Mouse (Mus musculus): ENCODE measurements around the gene Ankrd40.

Gene Ankrd40

DNA sequence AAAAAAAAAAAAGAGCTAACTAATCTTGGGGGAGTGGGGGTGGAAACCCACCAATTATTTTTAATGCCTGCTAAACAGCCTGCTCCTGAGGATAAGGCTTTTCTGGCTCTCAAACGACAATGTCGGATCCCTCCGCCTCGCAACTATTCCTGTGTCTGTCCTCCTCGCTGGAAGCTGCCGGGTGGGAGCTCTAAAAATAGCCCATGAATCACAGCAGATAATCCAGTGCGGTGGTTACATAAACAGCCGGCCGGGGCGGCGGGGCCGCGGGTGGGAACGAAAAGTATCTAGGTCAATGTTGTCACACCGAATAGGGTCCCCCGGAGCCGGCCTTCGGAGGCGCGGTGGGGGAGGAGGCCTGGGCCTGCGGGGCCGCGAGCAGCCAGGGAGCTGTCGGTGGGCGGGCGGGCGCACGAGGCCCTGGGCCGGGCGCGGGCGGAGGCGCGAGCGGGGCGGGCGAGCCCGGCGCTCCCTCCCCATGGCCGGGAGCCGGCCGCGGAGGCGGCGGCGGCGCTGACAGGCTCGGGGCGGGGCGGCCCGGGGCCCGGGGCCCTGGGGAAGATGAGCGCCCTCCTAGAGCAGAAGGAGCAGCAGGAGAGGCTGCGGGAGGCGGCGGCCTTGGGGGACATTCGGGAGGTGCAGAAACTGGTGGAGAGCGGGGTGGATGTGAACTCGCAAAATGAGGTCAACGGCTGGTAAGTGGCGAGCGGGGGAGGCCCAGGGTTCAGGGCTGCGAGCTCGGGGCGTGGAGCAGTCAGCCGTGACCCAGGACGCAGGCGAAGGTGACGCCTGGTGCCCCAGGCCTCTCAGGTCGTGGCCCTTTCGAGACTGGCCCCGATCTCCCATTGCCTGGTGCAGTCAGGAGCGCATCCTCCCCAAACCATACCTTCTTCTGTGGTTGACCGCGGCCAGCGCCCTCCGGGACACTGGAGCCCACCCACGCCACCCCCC lies at the start of gene Ankrd40:
Gene Ankrd40, plus strand, starts transcription at position 309 of the 951 bp plus-strand sequence.
- peak; percentile 94 for DNase-seq (ENCODE audit: extremely low spot score)

DNA sequence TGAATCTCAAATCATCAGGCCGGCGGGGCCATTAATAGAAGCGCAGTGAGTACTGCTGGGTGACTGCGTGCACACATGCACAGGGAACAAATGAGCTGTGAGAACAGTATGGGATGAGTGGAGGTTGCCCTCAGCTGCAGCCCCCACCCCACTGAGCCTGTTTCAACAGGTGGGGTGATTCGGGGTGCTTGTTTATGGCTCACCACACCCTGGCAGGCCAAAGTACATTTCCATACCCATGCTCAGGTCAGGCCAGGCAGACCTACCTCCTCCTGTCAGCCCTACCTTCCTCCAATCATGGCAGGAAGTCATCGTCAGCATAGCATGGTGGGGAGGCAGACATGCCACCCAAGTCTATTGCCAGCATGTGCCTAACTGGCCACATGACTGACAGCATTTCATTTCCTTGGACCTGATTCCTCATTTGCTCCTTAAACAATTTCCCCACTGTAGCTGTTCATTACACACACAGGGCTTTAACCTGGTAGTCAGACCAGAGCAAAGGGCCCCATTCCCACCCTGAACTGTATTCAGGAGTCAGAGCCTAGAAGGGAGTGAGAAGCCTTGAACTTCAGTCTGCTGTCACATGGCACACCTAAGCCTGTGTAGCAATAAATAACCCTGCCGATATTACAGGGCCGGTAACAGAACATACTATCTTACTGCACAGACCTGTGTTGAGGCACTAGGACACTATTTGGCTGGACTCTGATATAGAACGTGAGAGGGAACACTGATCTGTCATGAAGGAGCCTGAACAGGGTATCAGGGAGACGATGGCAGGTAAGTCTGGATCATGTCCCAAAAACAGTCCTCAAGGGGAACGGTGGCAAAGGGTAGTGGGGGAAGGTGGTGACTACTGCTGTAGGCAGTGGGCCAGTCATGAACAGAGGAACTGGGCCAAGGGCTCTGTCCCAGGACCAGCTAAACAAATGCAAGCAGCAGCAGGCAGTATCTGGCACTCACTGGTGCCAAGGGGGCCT lies 46.3 kb upstream of the Ankrd40 start, which contains the start of gene Gm21885:
Gene Gm21885, plus strand, starts transcription at position 675 of the 983 bp plus-strand sequence.
- DNase-seq (ENCODE audit: extremely low spot score), result no peak

DNA sequence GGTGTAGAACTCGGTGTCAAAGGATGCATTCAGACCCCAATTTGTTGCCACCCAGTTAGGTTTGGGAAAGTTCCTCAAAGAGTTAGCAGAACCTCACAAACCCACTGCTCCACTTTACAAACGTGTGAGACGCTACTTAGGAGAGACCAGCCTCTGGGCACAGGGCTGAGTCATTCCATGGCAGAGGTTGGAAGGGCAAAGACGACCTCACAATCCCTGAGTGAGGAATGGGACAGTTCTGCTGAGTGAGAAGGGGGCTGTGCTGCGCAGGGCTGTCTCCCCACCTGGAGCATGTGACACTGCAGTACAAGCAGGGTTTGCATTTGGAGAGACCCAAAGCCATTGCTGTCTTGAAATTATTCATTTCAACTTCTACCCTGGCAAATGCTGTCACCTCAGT lies 45.5 kb upstream of the Ankrd40 start:
- no peak for DNase-seq (ENCODE audit: extremely low spot score)

DNA sequence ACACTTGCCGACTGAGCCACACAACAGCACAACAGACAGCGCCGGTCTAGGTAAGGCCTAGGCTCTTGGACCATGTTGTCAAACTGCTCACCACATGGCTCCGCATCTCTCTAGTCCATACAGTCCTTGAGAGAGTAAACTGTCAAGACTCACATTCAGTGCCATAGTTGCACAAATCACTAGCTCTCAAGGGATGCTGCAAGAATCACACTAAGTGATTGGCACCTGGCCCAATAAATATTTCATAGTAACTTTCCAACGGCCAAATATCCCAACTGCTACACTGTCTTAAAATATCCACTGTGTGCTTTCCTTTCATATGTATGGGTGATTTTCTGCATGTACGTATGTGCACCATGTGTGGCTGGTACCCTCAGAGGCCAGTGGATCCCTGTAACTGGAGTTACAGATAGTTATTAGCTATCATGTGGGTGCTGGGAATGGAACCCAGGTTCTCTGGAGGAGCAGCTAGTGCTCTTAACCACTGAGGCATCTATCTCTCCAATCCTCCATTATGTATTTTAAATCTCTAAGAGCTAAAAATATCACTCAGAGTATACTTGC lies 44.2 kb upstream of the Ankrd40 start:
- no peak for DNase-seq (ENCODE audit: extremely low spot score)

DNA sequence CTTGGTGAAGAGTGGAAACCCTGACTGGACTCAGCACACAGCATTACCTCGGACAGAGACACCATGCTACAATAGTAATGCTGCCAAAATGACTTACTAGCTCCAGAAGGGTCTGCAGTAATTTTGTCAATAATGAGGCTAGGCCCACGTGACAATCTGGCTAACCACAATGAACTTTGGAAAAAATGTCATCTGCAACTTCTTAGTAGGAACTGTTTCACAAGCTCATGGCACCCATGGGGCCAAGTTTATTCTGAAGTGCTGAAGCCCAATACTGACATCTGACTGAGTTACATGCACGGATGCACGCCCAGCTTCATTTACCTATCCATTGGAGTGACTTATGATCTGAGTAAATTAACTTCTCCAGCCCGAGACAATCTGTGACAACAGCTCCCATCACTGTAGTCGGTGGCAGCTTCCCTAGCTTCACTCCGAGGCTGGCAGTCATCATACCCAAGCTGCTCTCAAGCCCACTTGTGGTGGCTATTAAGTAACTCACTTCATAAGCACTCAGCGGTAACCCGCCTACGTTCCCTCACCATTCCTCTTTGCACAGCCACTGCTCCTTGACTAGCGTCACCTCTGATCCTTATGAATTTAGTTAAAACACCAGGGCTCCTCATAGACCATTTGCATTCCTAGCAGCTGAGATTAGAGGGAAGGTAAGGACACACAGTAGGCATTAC lies 41.8 kb upstream of the Ankrd40 start:
- DNase-seq (ENCODE audit: extremely low spot score), result no peak

DNA sequence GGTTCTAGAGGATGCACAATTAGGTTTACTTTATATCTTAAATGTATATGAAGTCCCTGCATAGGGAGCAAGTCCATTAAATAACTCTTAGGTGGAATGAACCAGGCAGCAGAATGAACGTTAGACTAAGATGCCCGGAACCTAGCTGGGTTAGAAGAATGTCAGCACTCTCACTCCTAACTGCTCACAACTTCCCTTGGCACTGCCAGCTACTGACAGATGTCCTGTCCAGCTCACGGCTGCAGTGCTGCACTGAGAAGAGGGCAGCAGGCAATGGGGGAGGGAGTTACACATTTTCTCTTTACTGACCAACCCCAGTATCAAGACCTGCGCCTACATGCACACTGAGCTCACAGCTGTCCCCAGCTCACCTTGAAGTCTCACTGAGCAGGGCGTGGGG lies 40.7 kb upstream of the Ankrd40 start:
- no peak for DNase-seq (ENCODE audit: extremely low spot score)

DNA sequence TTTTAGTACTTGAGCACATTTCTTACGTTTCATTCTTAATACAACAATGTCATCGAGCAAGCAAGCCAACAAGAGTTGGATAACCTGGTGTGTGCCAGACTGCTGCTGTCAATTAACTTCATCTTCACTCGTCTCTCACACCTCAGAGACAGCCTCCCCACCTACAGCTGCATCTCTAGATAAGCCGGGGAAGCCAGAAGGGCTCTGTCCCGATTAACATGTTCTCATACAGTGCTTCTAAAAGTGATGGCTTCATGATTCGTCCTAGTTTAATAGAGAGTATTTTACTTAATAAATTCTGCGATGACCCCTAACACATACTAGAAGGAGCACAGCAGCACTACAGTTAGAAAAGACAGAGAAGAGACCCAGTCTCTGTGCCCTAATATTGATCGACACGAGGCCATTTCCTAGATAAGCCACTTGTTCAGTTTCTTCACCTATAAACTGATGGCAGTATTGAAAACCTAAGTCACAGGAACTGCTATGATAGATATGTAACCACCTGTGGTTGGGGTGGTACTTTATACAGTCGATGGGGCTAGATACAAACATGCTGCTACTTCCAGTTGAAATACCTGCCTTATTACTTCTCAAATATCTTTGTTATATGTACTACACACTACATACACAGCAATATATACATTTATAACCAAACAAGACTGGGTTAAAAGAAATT lies 37.6 kb upstream of the Ankrd40 start:
- DNase-seq (ENCODE audit: extremely low spot score), result no peak

DNA sequence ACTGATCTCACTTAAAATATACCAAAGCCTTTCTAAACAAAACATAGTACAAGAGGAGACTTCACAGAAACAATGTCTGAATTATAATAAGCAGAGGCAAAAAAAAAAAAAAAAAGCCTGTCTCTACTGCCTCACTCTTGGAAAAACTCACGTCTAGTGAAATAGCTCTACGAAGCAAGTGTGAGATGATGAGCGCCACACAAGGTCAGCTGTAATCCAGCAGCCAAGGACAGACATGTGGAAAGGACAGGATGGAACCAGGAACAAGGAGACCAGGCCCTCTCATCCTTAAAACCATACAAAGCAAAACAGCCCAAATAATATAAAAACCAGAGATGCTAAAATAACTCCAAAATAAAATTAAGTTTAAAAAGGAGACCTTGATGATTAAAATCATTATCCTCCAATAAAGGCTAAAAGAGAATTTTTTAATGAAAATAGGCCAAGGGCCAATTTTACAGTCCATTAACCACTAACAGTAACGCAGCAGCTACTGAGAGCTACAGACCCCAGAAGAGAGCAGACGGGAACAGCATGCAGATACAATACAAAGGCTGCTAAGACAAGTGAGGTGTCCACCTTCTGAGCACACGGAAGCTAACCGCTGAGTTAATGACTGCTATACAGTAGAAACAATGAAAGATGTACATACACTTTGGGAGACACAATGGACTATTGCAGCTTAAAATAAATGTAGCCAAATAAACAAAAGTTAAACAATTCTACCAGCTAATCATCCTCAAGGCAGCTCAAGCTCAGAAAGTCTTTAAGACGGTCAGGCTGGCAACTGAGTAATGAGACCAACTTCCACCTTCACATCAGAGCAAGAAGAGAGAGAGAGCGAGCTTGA lies 32.6 kb upstream of the Ankrd40 start:
- no peak for DNase-seq (ENCODE audit: extremely low spot score)

DNA sequence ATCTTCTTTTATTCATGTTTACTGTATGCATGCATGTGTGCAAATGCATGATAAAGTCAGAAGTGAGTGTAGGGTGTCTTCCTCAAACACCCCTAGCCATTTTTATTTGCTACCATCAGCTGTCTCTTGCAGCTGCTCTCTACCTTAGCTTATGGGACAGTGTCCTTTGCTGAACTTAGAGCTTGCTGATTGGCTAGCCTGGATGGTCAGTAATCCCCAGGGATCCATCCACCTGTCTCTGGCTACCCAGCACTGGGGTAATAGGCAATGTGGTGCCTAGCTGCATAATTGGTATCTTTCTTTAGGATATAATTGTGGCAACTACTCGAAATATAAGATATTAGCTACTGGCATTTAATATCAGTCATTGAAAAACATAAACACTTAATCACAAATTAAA lies 15.1 kb upstream of the Ankrd40 start:
- DNase-seq (ENCODE audit: extremely low spot score), result no peak

DNA sequence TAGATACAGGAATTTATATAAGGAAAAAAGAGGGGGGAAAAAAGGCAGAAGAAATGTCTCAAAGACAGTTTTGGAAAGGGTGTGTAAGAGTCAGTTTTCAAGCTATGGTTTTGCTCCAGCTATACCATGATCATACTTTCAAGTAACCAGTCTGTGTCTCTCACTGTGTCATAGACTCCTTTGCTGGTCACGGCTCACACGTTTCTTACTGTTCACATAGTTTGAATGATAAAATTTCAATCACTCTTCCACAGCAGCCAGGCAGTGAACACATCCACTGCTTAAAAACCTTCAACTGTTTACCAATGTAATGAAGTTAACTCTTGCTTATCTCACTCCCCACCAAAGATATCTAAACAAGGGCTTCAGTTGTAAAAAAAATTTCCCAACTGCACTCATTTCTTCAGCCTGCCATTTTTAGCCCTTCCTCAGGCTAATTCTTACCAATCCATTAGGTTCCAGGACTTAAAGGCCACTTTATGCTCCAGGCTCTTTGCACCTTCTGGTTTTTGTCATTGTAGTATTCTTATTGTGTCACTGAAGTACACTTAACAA lies 13.6 kb upstream of the Ankrd40 start:
- no peak for DNase-seq (ENCODE audit: extremely low spot score)

DNA sequence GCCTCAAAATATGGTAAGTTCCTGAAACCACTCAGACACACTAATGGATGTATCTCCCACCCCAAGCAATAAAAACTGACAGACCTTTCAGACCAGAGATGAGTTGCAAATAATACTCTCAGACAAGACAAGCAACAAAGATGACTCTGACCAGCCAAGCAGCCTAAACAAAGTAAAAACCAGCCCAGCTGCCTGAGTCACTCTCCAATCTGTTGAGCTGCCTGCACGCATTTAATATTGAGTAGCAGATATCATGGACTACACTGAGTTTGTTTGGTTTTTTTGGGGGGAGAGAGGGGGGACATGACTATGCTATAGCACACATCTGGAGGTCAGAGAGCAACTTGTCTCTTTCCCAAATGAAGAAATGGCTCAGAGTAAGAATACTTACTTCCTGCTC lies 12.5 kb upstream of the Ankrd40 start:
- no peak for DNase-seq (ENCODE audit: extremely low spot score)

DNA sequence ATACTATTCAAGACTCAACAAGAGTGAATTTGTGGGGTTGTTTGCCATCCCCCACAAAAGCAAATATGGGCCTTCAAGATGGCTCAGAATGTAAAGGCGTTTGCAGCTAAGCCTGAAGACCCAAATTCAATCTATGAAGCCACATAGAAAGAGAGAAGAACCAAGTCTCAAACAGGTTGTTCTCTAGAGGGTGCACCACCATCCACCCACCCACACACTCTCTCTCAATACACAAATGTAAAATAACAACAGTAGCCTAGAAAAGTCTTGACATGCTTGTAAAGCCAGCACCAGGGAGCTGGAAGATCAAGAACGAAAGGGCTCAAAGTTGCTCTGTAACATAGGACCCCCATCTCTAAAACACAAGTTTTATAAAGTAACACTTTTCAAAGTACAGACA lies 11.3 kb upstream of the Ankrd40 start:
- DNase-seq (ENCODE audit: extremely low spot score), result no peak

DNA sequence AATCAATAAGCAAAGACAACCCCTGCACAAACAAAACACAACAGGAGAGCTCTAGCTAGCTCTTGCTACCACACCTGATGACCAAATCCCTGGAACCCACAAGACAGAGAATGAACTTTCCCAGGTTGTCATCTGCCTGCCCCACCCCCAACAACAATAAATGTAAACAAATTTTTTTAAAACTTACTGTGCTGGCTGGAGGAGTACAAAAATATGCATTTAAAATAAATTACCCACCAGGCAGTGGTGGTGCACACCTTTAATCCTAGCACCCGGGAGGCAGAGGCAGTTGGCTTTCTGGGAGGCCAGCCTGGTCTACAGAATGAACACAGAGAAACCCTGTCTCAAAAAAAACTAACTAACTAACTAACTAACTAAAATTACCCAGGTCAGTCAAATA lies 10.8 kb upstream of the Ankrd40 start:
- DNase-seq (ENCODE audit: extremely low spot score), result no peak

DNA sequence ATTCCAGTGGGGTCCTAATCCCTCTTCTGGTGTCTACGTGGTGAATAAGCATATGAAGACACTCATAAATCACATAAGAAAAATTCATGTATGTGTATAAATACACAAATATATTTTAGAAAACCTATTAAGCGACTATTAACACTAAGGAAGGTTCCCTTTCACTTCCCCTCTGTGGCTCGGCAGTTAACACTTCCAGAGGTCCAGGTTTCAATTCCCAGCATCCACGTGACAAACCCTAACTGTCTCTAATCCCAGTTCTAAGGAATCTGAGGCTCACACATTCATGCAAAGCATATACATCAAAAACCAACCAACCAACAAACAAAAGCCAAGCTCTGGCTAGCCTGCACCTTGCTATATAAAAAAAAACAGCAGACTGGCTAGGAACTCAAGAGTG lies 10.3 kb upstream of the Ankrd40 start:
- no peak for DNase-seq (ENCODE audit: extremely low spot score)

DNA sequence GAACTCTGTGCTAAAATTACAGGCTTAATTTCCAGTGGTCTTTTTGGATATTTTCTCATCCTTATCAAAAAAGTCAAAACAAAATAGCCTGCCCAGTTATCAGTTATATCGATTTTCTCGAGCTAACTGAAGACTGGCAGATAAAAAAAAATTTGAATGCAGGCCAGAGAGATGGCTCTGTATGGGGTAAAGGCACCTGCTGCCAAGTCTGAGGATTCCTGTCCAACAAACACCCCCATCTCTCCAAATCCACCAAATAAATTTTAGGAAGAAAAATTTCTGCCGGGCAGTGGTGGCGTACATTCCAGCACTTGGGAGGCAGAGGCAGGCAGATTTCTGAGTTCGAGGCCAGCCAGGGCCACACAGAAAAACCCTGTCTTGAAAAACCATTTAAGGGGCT lies 9.7 kb upstream of the Ankrd40 start:
- DNase-seq (ENCODE audit: extremely low spot score), result no peak

DNA sequence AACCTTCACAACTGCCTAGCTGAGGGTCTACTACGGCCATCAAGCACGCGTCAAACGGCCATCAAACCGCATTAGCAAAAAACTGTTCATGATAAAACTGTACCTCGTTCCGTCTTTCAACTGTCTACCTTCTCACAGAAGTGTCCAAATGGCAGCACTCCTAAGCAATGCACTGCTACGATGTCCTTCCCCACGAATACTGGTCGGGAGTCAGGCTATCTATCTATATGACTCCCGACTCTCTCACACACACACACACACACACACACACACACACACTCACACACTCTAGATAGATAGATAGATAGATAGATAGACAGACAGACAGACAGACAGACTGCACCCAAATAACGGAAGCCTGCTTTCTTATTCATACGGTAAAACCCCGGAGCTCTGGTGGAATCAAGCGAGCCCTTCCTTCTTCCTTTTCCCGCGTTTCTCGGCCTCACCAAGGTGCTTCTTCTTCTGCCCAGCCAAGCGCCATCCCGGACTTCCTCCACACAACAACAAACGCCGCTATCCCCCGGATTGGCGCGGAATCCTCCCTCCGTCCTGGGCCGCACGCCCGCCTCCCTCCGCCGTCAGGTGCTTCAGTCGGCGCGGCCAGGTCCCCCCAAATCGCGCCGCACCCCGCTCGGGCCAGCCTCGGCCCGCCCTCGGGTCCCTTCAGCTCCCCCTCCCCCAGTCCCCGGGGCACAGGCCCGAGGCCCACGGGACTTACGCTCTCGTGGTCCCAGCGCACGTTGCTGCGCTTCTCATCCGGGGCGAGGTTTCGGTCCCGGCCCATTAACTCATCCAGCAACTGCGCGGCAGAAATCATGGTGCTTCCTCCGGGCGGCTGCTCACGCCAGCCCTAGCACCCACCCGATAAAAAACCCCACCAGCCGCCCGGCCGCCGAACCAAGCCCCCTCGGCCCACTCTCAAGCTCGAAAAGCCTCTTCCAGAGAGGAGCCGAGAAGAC lies 6.6 kb upstream of the Ankrd40 start:
- no peak for DNase-seq (ENCODE audit: extremely low spot score)

DNA sequence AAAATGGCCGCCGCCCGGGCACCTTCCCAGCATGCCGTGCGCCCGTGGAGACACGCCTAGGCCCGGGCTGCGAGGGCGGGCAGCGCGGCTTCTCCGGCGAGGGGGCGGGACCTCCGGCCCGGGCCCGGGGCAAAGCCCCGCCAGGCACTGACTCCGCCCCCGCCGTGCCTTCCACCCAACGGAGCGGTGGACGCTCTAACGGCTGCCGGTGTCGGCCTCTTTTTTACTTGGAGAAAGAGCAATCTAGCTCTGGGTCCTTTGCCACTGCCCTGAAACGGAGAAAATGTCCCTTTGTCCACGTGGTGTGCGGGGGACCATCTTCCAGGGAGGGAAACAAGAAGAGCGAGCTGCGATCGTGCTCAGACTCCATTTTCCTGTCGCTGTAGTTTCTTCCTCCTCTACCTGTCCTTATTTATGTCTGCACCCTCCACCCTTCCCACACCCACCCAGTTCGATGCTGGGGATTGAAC lies 5.8 kb upstream of the Ankrd40 start, which contains the start of gene Luc7l3:
Gene Luc7l3, minus strand, starts transcription at position 58 of the 470 bp plus-strand sequence.
- DNase-seq (ENCODE audit: extremely low spot score), result peak; percentile 94

DNA sequence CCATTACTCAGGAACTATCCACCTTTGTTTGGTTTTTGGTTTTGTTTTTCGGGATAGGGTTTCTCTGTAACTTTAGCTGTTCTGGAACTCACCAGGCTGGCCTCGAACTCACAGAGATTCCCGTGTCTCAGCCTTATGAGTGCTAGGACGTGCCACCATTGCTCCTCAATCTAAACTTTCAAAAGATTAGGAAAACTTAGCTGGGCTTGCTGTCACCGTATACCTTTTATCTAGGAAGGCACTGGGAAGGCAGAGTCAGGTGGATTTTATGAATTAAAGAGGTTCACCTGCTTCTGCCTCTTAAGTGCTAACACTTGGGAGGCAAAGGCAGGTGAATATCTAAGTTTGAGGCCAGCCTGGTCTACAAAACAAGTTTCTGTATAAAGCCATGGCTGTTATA lies 5.2 kb upstream of the Ankrd40 start:
- no peak for DNase-seq (ENCODE audit: extremely low spot score)
